Mouse (Mus musculus) liver, embryonic 14.5 days (tissue): ENCODE data around the gene Shld2. TPM values are rescaled to one million over a fixed set of nuclear protein-coding genes. Genes with fewer than 3 reads are reported as not detected.

Experiments used
- ATAC-seq: fragments of 200-750 bp; cut with Nextera tagmentation; 2 replicates; pipeline ENCODE4 v1.8.0; 2017; ENCODE audit warnings: moderate number of reproducible peaks, mild to moderate bottlenecking, moderate library complexity; ENCODE audit not compliant: insufficient read depth
- DNase-seq, 3 experiments: peaks; one replicate each; pipeline ENCODE4 v3.0.0-alpha.2; 2012 to 2013; ENCODE audit warnings: low read depth in 3 of 3, low spot score in 3 of 3
- H3K27ac ChIP-seq: fragments of 300-500 bp; sonication (generic); 2 replicates; pipeline ENCODE4 v1.5.1; 2014; ENCODE audit warnings: moderate library complexity, mild to moderate bottlenecking, control low read depth, inconsistent platforms
- H3K27me3 ChIP-seq: fragments of 300-500 bp; sonication (generic); 2 replicates; pipeline ENCODE4 v1.6.1; 2014; ENCODE audit warnings: mild to moderate bottlenecking, low read length, moderate library complexity; ENCODE audit not compliant: control insufficient read depth, insufficient read depth
- H3K36me3 ChIP-seq: fragments of 300-500 bp; sonication (generic); replicated peaks from 2 replicates; pipeline ENCODE4 v1.6.1; 2014; ENCODE audit warnings: low read depth; ENCODE audit not compliant: control insufficient read depth, insufficient read depth
- H3K4me1 ChIP-seq, 2 experiments: fragments of 200-500 bp in 1 of 2; fragments of 300-500 bp in 1 of 2; sonication (generic) in 1 of 2; replicated peaks; 2 replicates each; pipeline ENCODE4 v1.6.1; 2012 to 2014; ENCODE audit warnings: antibody characterized with exemption in 1 of 2, inconsistent platforms in 1 of 2, low read length in 1 of 2; ENCODE audit not compliant: control insufficient read depth in 2 of 2, insufficient read depth in 2 of 2
- H3K4me2 ChIP-seq: fragments of 300-500 bp; sonication (generic); 2 replicates; pipeline ENCODE4 v1.6.1; 2014; ENCODE audit warnings: low read depth, mild to moderate bottlenecking, control low read depth, moderate library complexity
- H3K4me3 ChIP-seq, 2 experiments: fragments of 200-500 bp in 1 of 2; fragments of 300-500 bp in 1 of 2; sonication (generic) in 1 of 2; 2 replicates each; pipeline ENCODE4 v1.5.1; 2012 to 2014; ENCODE audit warnings: low read depth in 2 of 2, low read length in 2 of 2, mild to moderate bottlenecking in 2 of 2, control low read depth in 1 of 2, inconsistent platforms in 1 of 2, moderate library complexity in 1 of 2; ENCODE audit not compliant: insufficient read depth in 1 of 2
- H3K9ac ChIP-seq: fragments of 300-500 bp; sonication (generic); replicated peaks from 2 replicates; pipeline ENCODE4 v1.6.1; 2014; ENCODE audit warnings: mild to moderate bottlenecking, control low read depth, moderate library complexity
- H3K9me3 ChIP-seq: fragments of 300-500 bp; sonication (generic); 2 replicates; pipeline ENCODE4 v1.6.1; 2016; ENCODE audit warnings: low read length, mixed read lengths; ENCODE audit not compliant: control insufficient read depth
- CTCF ChIP-seq: IDR thresholded peaks from 2 replicates; pipeline ENCODE4 v1.5.1; 2016; ENCODE audit warnings: antibody characterized with exemption, low read depth, control low read depth
- EP300 ChIP-seq: IDR thresholded peaks from 2 replicates; pipeline ENCODE4 v1.6.1; 2016; ENCODE audit warnings: antibody characterized with exemption, low read depth
- WGBS: fragments of 180-500 bp; shearing (Covaris S2); extraction: QIAGEN DNeasy Blood & Tissue Kit; methylation state at CpG from one replicate; pipeline ENCODE4 v1.1.7; 2014; ENCODE audit not compliant: insufficient replicate concordance; 5-methylcytosine and 5-hydroxymethylcytosine counted together
- polyA plus RNA-seq, 2 experiments: library from polyadenylated mRNA; depleted of rRNA in 1 of 2; stranded (reverse) in 1 of 2; unstranded in 1 of 2; fragments of >200 nt; fragmentation: Nextera tagmentation in 1 of 2; extraction: Ambion mirVana in 1 of 2; gene quantifications; 2 replicates each; pipeline versions ENCODE4 v1.2.1 to v1.2.3; 2012 to 2014

Shld2 gene
- polyA plus RNA-seq, 2 experiments = 3.0 to 4.8 TPM

DNA sequence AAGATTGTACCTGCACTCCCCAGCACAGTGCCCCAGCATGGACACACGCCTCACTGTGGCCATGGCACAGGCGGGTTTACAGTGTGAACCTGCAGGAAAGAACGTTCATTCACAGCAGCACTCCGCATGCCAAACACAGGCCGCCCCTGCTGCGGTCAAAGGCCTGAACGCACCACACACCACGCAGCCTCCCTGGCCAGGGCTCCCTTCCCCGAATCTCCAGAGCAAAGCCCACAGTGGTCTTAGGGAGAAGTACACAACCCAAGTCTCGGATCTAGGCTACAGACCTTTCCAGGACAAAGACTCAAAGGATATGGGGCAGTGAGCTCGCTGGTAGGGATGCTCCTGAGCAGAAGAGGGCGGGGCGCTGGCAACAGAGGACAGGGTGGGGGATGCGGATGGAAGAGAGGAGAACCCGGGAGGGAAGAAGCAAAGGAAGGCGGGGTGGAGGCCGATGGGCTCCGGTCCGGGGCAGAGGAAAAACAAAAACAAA is 109.5 kb downstream of the Shld2 start:
- DNase-seq = no peak
- peaks cover 9% of the 10 kb centered on the region for H3K27me3 ChIP-seq
- no peaks in the 10 kb centered on the region for H3K36me3 ChIP-seq
- peak overlapping the region; percentile 59 for H3K4me2 ChIP-seq
- H3K27ac ChIP-seq = no peak overlapping the region
- no peak; the same call in 1 of the 2 replicates for ATAC-seq
- no peaks in the 10 kb centered on the region for H3K9me3 ChIP-seq
- H3K4me1 ChIP-seq = peaks cover 0 to 4% of the 10 kb centered on the region in 2 experiments; a peak in 1 of 4 replicates
- 11% methylated on average over 19 of the region's 19 CpGs for WGBS
- TF ChIP-seq CTCF (no peak), EP300 (no peak)
- no peak overlapping the region for H3K9ac ChIP-seq
- peak overlapping the region; percentile 52 to 56 for H3K4me3 ChIP-seq

DNA sequence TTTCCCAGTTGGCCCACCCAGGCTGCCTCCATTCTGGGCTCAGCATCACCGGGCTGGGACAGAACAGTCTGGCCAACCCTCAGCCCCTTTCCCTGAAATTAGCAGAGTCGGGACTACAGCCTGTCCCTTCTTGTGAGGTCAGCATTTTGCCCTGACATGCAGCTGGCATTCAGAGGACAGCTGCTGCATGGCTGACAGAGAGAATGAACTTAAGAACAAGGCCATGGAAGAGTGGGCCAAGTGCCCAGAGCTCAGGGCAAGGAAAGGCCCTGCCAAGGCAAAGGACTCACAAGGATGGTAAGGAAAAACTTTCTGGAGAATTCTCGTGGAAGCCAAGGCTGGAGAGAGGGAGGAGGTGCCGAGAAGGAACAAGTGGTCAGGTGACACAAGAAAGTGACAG is 113.6 kb downstream of the Shld2 start:
- ATAC-seq (no peak), DNase-seq (no peak)
- no peak for TF ChIP-seq CTCF
- no peak for TF ChIP-seq EP300
- Histone ChIP-seq H3K4me3 (no peak overlapping the region), H3K4me2 (no peak overlapping the region), H3K9me3 (no peaks in the 10 kb centered on the region), H3K27ac (no peak overlapping the region), H3K36me3 (no peaks in the 10 kb centered on the region), H3K4me1 (no peaks in the 10 kb centered on the region), H3K27me3 (peaks cover 9% of the 10 kb centered on the region), H3K9ac (no peak overlapping the region)
- 45% methylated on average over 4 of the region's 4 CpGs for WGBS

DNA sequence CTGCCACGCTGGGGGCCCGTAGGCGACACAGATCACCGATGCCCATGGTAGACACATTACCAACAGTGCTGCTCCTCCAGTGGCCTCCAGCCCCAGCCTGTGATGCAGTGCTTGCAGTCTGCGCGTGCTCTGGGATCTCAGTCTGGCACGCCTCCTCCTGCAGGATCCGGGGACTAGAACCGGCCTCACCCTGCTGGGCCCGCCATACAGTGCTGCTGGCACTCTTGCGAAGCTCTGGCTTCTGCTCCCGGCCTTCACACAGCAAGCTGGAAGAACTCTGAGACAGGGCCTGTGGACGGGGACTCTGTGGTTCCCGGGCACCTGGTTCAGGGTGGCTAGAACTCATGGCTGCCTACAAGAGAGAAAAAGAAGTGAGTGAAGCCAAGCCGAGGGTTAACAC is 114.8 kb downstream of the Shld2 start:
- ATAC-seq (no peak), DNase-seq (no peak)
- no peak overlapping the region for H3K4me3 ChIP-seq
- WGBS = 70% methylated on average over 15 of the region's 15 CpGs
- no peak for TF ChIP-seq EP300
- no peaks in the 10 kb centered on the region for H3K36me3 ChIP-seq
- peaks cover 4% of the 10 kb centered on the region for H3K27me3 ChIP-seq
- no peak overlapping the region for H3K4me2 ChIP-seq
- no peak overlapping the region for H3K27ac ChIP-seq
- H3K9me3 ChIP-seq = no peaks in the 10 kb centered on the region
- H3K4me1 ChIP-seq = peaks cover 4 to 6% of the 10 kb centered on the region in 2 experiments; a peak in 3 of 4 replicates
- H3K9ac ChIP-seq = no peak overlapping the region

DNA sequence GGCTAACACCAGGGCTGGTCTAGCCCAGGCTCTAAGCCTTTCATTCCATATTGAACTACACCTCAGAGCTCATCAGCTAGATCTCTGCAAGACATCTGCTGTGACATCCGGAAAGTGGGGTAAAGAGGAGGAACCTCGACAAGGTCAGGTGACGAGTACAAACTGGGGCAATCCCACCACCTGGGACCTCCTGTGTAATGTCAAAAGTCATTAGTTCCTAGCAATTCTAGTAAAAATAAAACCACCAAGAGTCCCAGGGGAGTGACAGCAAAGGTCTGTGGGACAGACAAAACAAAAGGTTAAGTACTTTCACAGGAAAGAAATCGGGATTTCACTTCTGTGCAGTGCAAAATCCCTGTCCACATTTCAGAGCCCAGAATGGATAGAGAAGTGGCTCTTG is 116.4 kb downstream of the Shld2 start:
- no peak overlapping the region for H3K9ac ChIP-seq
- no peak overlapping the region for H3K4me2 ChIP-seq
- no peak for ATAC-seq
- no peaks in the 10 kb centered on the region for H3K27me3 ChIP-seq
- H3K9me3 ChIP-seq = no peaks in the 10 kb centered on the region
- no peak for DNase-seq
- H3K4me3 ChIP-seq = no peak overlapping the region
- no peak for TF ChIP-seq CTCF
- TF ChIP-seq EP300 = no peak
- no peaks in the 10 kb centered on the region for H3K36me3 ChIP-seq
- WGBS = 47% methylated on average over 4 of the region's 4 CpGs
- no peak overlapping the region for H3K27ac ChIP-seq
- H3K4me1 ChIP-seq = peaks cover 4 to 20% of the 10 kb centered on the region in 2 experiments; a peak in 3 of 4 replicates

DNA sequence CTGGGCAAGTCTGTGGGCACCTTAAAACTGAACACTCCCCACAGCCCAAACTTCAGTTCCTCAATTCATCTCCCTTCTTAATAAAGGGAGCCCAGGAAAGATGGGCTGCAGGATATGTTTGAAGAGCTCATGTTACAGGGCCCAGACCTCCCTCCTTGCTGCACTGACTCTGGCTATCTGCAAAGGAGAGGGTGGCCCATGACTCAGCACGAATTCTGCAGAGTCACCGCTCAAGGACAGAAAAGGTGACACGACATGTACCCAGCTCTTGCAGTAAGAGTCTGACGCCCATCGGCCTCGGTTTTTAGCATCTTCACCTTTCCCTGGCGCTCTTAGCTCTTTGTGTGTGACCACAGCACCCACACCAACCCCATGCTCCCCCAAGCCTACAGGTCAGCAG is 119.9 kb downstream of the Shld2 start:
- H3K27ac ChIP-seq = peak overlapping the region; percentile 20; the same call in 1 of the 2 replicates
- 0 out of 2 replicates have a peak, but pooled peaks have one; percentile 10 for TF ChIP-seq EP300
- TF ChIP-seq CTCF = no peak
- H3K9ac ChIP-seq = no peak overlapping the region
- no peaks in the 10 kb centered on the region for H3K36me3 ChIP-seq
- H3K4me1 ChIP-seq = peaks cover 4 to 20% of the 10 kb centered on the region in 2 experiments; a peak in 3 of 4 replicates
- ATAC-seq (peak; percentile 87), DNase-seq (peak; percentile 51 to 75 (median 61))
- no peak overlapping the region for H3K4me3 ChIP-seq
- WGBS = 38% methylated on average over 7 of the region's 7 CpGs
- H3K27me3 ChIP-seq = no peaks in the 10 kb centered on the region
- peak overlapping the region; percentile 18 for H3K4me2 ChIP-seq
- no peaks in the 10 kb centered on the region for H3K9me3 ChIP-seq
